Mouse (Mus musculus): ENCODE results near the gene Rab38. TPM values are rescaled to one million over a fixed set of nuclear protein-coding genes. Genes with fewer than 3 reads are reported as not detected.

Rab38 gene
- polyA plus RNA-seq (2015; fragmentation: Nextera tagmentation; extraction: Ambion mirVana): 2.4 and 3.2 TPM in 2 replicates

DNA sequence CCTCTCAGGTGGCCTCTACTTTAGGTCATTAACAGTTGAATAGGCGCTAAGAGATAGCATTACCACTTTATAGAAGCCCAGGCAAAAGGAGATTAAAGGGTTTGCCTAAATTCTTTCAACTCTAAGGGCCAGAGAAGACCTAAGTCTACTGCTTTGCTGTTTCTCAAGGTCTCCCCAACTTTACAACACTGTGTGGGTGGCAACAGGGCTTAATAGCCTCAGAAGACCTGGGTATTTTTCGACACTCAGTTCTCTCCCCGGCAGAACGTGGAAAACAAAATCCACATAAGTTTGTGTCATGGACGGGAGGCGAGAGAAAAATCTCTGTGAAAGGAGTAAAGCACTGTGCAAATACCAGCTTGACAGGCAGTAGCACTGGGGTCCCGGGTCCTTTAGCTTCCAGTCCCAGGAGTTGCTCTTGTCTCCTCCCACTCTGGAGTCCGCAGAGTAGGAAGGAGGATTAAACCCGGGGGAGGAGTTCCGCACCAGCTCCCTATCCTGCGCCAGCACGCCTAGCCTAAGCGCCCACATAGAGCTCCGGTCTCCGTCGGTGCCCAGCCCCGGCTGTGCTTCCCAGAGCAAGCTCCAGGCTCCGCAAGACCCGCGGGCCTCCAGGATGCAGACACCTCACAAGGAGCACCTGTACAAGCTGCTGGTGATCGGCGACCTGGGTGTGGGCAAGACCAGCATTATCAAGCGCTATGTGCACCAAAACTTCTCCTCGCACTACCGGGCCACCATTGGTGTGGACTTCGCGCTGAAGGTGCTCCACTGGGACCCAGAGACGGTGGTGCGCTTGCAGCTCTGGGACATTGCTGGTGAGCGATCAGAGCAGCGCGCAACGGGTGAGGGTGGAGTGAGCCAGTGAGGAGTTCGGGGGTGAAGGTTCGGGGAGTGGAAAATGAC is at the start of gene Rab38:
TSS of gene Rab38 (plus strand) at position 488 of the 906 bp plus-strand sequence.
- 1% methylated on average over 35 of the region's 35 CpGs for WGBS

DNA sequence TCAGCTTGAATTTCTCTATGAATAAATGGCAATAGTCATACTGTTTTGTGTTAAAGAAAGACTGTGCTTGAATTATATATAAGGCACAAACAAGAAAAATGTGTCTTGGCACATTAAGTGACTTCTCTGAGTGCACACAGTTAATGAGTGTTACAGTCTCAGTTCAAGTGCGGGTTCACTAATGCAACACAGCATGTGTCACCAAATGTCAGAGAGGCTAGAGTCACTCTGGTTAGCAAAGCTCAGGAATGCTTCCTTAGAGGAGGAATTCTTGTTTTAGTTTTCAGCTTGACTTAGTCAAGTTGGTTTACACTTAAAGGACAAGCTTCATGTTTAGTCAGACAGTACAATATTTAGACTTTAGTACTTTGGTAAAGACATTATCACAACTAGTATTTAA is 35.5 kb upstream of the Rab38 start:
- no peaks in the 10 kb centered on the region for H3K36me3 ChIP-seq
- no peak overlapping the region for H3K9ac ChIP-seq (replicated peaks)
- WGBS: 83% methylated on average over 1 of the region's 1 CpGs
- H3K4me1 ChIP-seq: no peaks in the 10 kb centered on the region
- no peaks in the 10 kb centered on the region for H3K27me3 ChIP-seq (replicated peaks)
- no peak for ATAC-seq (ENCODE audit: low FRiP score)
- no peak overlapping the region for H3K27ac ChIP-seq (replicated peaks)
- H3K9me3 ChIP-seq (replicated peaks): no peaks in the 10 kb centered on the region
- no peak overlapping the region for H3K4me2 ChIP-seq
- H3K4me3 ChIP-seq (replicated peaks): no peak overlapping the region

More for the DNA sequence above, at the start of gene Rab38:
- peak; percentile 81 for ATAC-seq (ENCODE audit: low FRiP score)
- Histone ChIP-seq H3K4me3 (replicated peaks) (peak within 1 kb of the TSS; percentile 52), H3K27ac (replicated peaks) (no peak within 1 kb of the TSS), H3K4me2 (peak within 1 kb of the TSS; percentile 94), H3K4me1 (peaks cover 13% of the 10 kb centered on the region; the same call in 1 of the 2 replicates), H3K36me3 (no peaks in the 10 kb centered on the region), H3K9ac (replicated peaks) (peak within 1 kb of the TSS; percentile 43), H3K9me3 (replicated peaks) (no peaks in the 10 kb centered on the region), H3K27me3 (replicated peaks) (0 out of 2 replicates have a peak, but pooled peaks cover 3% of the 10 kb centered on the region)

DNA sequence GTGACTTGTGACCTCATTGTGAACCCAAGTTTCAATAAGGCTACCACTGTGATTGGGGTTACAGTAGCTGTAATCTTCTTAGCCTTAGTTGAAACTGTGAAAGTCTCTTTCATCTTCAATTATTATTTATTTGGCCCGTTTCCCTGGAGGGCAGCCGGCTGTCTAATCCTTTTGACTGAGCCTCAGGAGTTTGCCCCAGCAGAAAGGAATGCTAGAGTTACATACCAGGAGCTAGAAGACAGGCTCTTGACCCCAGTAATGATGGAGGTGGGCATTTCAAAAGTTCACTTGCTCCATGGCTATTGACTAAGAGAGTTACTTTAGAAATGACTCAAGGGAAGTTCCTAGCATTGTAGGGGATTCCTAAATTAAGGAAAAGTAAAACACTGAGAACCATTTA is 34.3 kb upstream of the Rab38 start:
- Histone ChIP-seq H3K4me3 (replicated peaks) (no peak overlapping the region), H3K9ac (replicated peaks) (no peak overlapping the region), H3K27me3 (replicated peaks) (no peaks in the 10 kb centered on the region), H3K27ac (replicated peaks) (no peak overlapping the region), H3K9me3 (replicated peaks) (no peaks in the 10 kb centered on the region), H3K4me2 (no peak overlapping the region), H3K36me3 (no peaks in the 10 kb centered on the region), H3K4me1 (no peaks in the 10 kb centered on the region)
- WGBS: 48% methylated on average over 2 of the region's 2 CpGs
- no peak for ATAC-seq (ENCODE audit: low FRiP score)

DNA sequence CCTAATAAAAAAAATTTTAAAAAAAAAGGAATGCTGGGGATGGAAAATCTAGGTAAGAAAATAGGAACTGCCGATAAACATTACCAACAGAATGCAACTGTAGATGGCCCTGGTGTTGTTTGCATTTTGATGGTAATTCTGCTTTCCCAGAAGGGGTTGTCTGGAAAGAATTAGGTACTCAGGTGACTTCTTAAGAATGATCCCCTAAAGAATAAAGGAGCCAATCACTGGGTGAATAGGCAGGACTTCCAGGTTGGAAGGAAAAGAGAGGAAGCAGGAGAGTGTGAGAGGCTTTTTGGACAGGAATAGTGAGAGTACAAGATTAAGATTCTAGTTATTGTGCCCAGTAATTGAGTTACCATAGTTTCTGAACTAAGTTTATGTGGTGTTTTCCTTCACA is 24.8 kb upstream of the Rab38 start:
- no peak overlapping the region for H3K27ac ChIP-seq (replicated peaks)
- no peaks in the 10 kb centered on the region for H3K4me1 ChIP-seq
- 0 out of 2 replicates have a peak, but pooled peaks cover 3% of the 10 kb centered on the region for H3K9me3 ChIP-seq (replicated peaks)
- 98% methylated on average over 1 of the region's 1 CpGs for WGBS
- H3K36me3 ChIP-seq: no peaks in the 10 kb centered on the region
- no peak overlapping the region for H3K4me3 ChIP-seq (replicated peaks)
- H3K4me2 ChIP-seq: no peak overlapping the region
- ATAC-seq (ENCODE audit: low FRiP score): no peak
- no peaks in the 10 kb centered on the region for H3K27me3 ChIP-seq (replicated peaks)
- H3K9ac ChIP-seq (replicated peaks): no peak overlapping the region

DNA sequence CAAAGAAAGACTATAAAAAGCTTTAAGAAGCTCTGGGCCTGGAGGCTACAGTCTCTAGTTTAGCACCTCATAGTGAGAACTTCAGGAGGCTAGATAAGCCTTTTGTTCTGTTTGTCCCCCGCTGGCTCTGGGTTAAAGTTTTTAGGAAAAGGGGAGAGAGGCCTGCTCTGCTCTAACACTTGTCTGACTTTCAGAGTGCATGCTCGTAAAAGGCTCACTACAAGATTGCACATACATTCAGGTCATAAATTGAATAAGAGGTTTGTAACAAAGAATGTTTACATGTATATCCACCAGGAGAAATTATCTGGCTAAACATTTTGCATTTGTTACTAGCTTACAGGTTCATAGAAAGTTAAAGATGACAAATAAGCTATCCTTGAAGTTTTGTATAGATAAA is 23.6 kb upstream of the Rab38 start:
- Histone ChIP-seq H3K4me1 (no peaks in the 10 kb centered on the region), H3K36me3 (no peaks in the 10 kb centered on the region), H3K9me3 (replicated peaks) (0 out of 2 replicates have a peak, but pooled peaks cover 3% of the 10 kb centered on the region), H3K9ac (replicated peaks) (no peak overlapping the region), H3K4me2 (no peak overlapping the region), H3K27ac (replicated peaks) (no peak overlapping the region), H3K4me3 (replicated peaks) (no peak overlapping the region), H3K27me3 (replicated peaks) (no peaks in the 10 kb centered on the region)
- WGBS: 73% methylated on average over 2 of the region's 2 CpGs
- ATAC-seq (ENCODE audit: low FRiP score): no peak

DNA sequence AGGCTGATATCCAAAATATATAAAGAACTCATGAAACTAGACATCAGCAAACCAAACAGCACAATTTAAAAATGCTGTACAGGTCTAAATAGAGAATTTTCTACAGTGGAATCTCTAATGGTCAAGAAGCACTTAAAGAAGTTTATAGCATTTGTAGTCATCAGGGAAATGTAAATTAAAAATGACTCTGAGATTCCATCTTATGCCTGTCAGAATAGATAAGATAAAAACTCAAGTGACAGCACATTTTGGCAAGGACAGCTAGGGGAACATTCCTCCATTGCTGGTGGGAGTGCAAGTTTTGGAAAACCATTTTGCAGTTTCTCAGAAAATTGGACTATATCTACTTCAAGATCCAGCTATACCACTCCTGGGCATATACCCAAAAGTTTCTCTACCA is 8.3 kb upstream of the Rab38 start:
- no peaks in the 10 kb centered on the region for H3K27me3 ChIP-seq (replicated peaks)
- no peak overlapping the region for H3K4me3 ChIP-seq (replicated peaks)
- ATAC-seq (ENCODE audit: low FRiP score): no peak
- H3K9me3 ChIP-seq (replicated peaks): no peaks in the 10 kb centered on the region
- no peak overlapping the region for H3K4me2 ChIP-seq
- no peaks in the 10 kb centered on the region for H3K36me3 ChIP-seq
- H3K27ac ChIP-seq (replicated peaks): no peak overlapping the region
- no peak overlapping the region for H3K9ac ChIP-seq (replicated peaks)
- H3K4me1 ChIP-seq: no peaks in the 10 kb centered on the region

DNA sequence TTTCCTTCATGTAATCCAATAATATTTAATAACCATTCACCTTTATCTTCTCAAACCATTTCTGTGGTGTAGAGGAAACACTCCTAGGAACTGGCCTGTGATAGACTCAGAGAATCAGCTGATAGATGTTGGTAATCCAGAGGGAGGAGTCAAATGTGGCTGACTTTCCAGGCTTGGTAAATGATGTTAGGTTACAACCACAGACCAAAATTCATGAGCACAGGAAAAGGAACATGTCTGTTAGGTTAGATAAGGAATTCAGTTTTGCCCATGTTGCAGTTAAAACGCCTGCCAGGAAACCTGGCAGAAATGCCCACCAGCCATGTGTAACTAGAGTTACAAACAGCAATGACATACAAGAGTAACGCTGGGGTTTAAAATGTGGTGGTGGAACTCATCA is 6.2 kb upstream of the Rab38 start:
- 86% methylated on average over 2 of the region's 2 CpGs for WGBS

DNA sequence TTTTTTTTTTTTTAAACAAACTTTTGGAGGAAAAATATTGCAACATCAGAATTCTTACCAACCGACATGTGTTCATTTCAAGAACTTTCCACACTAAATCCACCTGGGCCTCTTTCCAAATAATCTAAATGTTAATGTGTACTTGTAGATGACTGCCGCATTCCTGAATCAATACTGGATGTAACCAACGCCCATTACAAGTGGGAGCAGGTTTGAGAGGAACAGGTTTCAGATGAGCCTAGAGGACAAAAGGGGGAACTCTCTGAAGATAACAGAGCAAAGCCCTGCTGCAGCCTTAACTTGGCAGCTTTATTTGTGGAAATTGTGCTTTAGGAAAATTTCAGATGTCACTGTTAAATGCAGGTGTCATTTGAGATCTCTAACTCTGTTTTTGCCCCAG is 4.3 kb upstream of the Rab38 start:
- ATAC-seq (ENCODE audit: low FRiP score): no peak
- Histone ChIP-seq H3K4me2 (no peak overlapping the region), H3K27me3 (replicated peaks) (no peaks in the 10 kb centered on the region), H3K9ac (replicated peaks) (no peak overlapping the region), H3K27ac (replicated peaks) (no peak overlapping the region), H3K4me3 (replicated peaks) (no peak overlapping the region), H3K4me1 (peaks cover 11% of the 10 kb centered on the region; the same call in 1 of the 2 replicates), H3K36me3 (no peaks in the 10 kb centered on the region), H3K9me3 (replicated peaks) (no peaks in the 10 kb centered on the region)
- WGBS: 77% methylated on average over 3 of the region's 3 CpGs

More for the DNA sequence above, 6.2 kb upstream of the Rab38 start:
- Histone ChIP-seq H3K27ac (replicated peaks) (no peak overlapping the region), H3K4me3 (replicated peaks) (no peak overlapping the region), H3K9ac (replicated peaks) (no peak overlapping the region), H3K9me3 (replicated peaks) (no peaks in the 10 kb centered on the region), H3K27me3 (replicated peaks) (no peaks in the 10 kb centered on the region), H3K36me3 (no peaks in the 10 kb centered on the region), H3K4me2 (no peak overlapping the region), H3K4me1 (no peaks in the 10 kb centered on the region)
- no peak for ATAC-seq (ENCODE audit: low FRiP score)

DNA sequence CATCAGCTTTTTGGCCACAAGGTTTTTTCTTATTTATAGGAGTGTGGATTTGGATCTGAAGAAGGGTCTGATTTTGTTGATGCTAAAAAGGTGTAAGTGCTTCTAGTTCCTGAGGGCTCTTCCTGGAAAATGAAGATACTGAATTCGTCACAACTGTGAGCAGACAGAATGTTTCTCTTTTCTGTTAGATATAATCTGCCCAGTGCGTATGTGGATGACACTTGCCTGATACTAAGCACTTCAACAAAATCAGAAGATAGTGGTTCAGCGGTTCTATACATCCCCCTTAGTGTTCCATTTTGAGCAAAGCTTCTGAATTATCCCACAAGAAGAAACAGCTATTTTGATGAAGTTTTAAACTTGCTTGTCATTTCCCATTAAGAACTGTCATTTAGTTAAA is 2.6 kb upstream of the Rab38 start:
- ATAC-seq (ENCODE audit: low FRiP score): no peak
- WGBS: 92% methylated on average over 3 of the region's 3 CpGs
- H3K9ac ChIP-seq (replicated peaks): no peak overlapping the region
- no peaks in the 10 kb centered on the region for H3K9me3 ChIP-seq (replicated peaks)
- H3K4me2 ChIP-seq: no peak overlapping the region
- no peak overlapping the region for H3K4me3 ChIP-seq (replicated peaks)
- no peaks in the 10 kb centered on the region for H3K36me3 ChIP-seq
- 0 out of 2 replicates have a peak, but pooled peaks cover 3% of the 10 kb centered on the region for H3K27me3 ChIP-seq (replicated peaks)
- no peak overlapping the region for H3K27ac ChIP-seq (replicated peaks)
- peaks cover 13% of the 10 kb centered on the region; the same call in 1 of the 2 replicates for H3K4me1 ChIP-seq

DNA sequence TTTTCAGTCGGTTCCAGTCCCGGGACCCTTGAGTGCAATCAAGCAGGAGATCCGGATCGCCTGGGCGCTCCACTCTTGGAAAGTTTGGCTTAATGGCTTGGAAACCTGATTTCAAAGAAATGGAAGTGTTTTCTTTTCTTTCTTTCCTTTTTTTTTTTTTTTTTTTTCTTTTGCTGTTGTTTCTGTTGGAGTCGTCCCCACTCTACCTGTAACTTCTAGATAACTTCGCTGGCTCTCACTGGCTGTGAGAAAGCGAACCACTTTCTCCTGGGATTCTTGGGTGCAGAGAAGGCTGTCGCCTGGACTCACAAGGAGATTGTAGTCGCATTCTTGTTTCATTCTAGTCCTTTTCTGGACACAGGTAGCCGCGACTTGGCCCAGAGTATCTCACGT is 615 bp downstream of the Rab38 start:
- Histone ChIP-seq H3K4me1 (peaks cover 13% of the 10 kb centered on the region; the same call in 1 of the 2 replicates), H3K9ac (replicated peaks) (peak overlapping the region; percentile 43), H3K4me2 (peak overlapping the region; percentile 94), H3K9me3 (replicated peaks) (no peaks in the 10 kb centered on the region), H3K27ac (replicated peaks) (no peak overlapping the region), H3K36me3 (no peaks in the 10 kb centered on the region), H3K27me3 (replicated peaks) (0 out of 2 replicates have a peak, but pooled peaks cover 3% of the 10 kb centered on the region), H3K4me3 (replicated peaks) (peak overlapping the region; percentile 52)
- 7% methylated on average over 13 of the region's 13 CpGs for WGBS
- ATAC-seq (ENCODE audit: low FRiP score): no peak

DNA sequence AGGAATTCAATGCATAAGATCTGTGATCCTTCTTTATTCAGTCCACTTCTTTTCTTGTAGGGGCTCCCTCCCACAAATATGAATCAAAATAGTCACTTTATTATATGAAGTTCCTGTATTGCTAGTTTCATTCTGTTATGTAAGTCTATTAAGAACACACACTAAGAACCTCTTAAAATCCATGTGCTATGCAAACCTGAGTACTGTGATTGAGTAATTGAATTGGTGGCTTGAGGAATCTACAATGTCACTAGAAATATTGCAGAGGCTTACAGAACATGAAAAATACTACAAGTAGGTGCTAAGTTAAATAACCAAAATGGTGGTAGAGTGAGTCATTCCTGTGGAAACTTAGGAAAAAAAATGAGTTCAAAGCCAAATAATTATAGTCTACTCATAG is 10.2 kb downstream of the Rab38 start:
- Histone ChIP-seq H3K36me3 (no peaks in the 10 kb centered on the region), H3K27me3 (replicated peaks) (no peaks in the 10 kb centered on the region), H3K4me1 (no peaks in the 10 kb centered on the region), H3K9me3 (replicated peaks) (no peaks in the 10 kb centered on the region), H3K27ac (replicated peaks) (no peak overlapping the region), H3K4me2 (no peak overlapping the region), H3K4me3 (replicated peaks) (no peak overlapping the region), H3K9ac (replicated peaks) (no peak overlapping the region)
- no peak for ATAC-seq (ENCODE audit: low FRiP score)

DNA sequence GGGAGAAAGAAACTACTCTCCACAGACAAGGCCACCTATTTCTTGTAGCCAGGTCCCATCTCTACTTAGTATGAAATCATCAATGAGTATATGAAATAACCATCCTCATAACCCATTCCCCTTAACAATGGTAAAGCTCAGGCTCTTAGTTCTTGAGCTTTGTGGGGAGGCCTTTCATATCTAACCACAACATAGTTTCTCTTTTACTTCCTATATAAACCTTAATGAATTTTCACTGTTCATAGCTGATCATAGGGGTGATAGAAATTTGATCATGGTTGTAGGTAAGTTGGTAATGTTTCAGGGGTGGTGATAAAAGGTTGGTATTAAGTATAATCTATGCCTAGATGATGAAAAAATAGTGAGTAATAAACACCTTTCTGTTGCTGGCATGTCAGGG is 12.6 kb downstream of the Rab38 start:
- H3K27me3 ChIP-seq (replicated peaks): no peaks in the 10 kb centered on the region
- no peak overlapping the region for H3K27ac ChIP-seq (replicated peaks)
- no peak overlapping the region for H3K4me3 ChIP-seq (replicated peaks)
- H3K9ac ChIP-seq (replicated peaks): no peak overlapping the region
- H3K4me2 ChIP-seq: no peak overlapping the region
- no peaks in the 10 kb centered on the region for H3K9me3 ChIP-seq (replicated peaks)
- H3K4me1 ChIP-seq: no peaks in the 10 kb centered on the region
- no peak for ATAC-seq (ENCODE audit: low FRiP score)
- no peaks in the 10 kb centered on the region for H3K36me3 ChIP-seq

Measured in neural tube, embryonic 15.5 days (tissue).